Mouse (Mus musculus) brown adipose tissue, adult 24 weeks (tissue): ENCODE data around the gene Mrpl21. TPM values are rescaled to one million over a fixed set of nuclear protein-coding genes. Genes with fewer than 3 reads are reported as not detected.
A peak's percentile ranks its signal among the peaks of the same experiment; 100 is the strongest.

ENCODE experiments used
- H3K27ac ChIP-seq: fragments of 200-500 bp; replicated peaks from 2 replicates; pipeline ENCODE4 v1.5.1; 2012; ENCODE audit warnings: low read depth, mild to moderate bottlenecking, low read length
- H3K4me1 ChIP-seq: fragments of 200-500 bp; 2 replicates; pipeline ENCODE4 v1.6.1; 2012; ENCODE audit warnings: low read length, mixed read lengths; ENCODE audit not compliant: control insufficient read depth, insufficient read depth, insufficient read length
- H3K4me3 ChIP-seq: fragments of 200-500 bp; 2 replicates; pipeline ENCODE4 v1.5.1; 2012; ENCODE audit warnings: low read depth, mild to moderate bottlenecking, low read length, moderate library complexity; ENCODE audit not compliant: insufficient read depth
- polyA plus RNA-seq: library from polyadenylated mRNA; stranded (reverse); fragments of >200 nt; gene quantifications from 2 replicates; pipeline ENCODE4 v1.2.4, GENCODE M21; 2012; ENCODE audit not compliant: missing spikeins, insufficient read depth, insufficient read length

Mrpl21 gene
- 104 and 108 TPM in 2 replicates for polyA plus RNA-seq

GRCm38 (mm10) chr19:3282572-3283467 is at the start of gene Mrpl21, which contains the start of gene Ighmbp2:
Mrpl21 (plus strand) TSS chr19:3282901.
Ighmbp2 (minus strand) TSS chr19:3283017.
- Histone ChIP-seq H3K27ac (peak within 1 kb of the TSS; percentile 20; the same call in 1 of the 2 replicates), H3K4me1 (peaks cover 3% of the 10 kb centered on the region), H3K4me3 (peak within 1 kb of the TSS; percentile 75)

- Histone ChIP-seq H3K4me3 (no peak overlapping the region), H3K4me1 (no peaks in the 10 kb centered on the region), H3K27ac (no peak overlapping the region)
These were observed 22.7 kb upstream of the Mrpl21 start for GRCm38 (mm10) chr19:3260016-3260415.

- Histone ChIP-seq H3K27ac (no peak overlapping the region), H3K4me3 (no peak overlapping the region), H3K4me1 (no peaks in the 10 kb centered on the region)
These were observed 22.1 kb upstream of the Mrpl21 start for GRCm38 (mm10) chr19:3260591-3260990.

- no peaks in the 10 kb centered on the region for H3K4me1 ChIP-seq
- no peak overlapping the region for H3K27ac ChIP-seq
- no peak overlapping the region for H3K4me3 ChIP-seq
These were observed 21.4 kb upstream of the Mrpl21 start for GRCm38 (mm10) chr19:3261336-3261735.

GRCm38 (mm10) chr19:3261764-3262525 is 20.8 kb upstream of the Mrpl21 start:
- H3K4me3 ChIP-seq, result no peak overlapping the region
- no peaks in the 10 kb centered on the region for H3K4me1 ChIP-seq
- H3K27ac ChIP-seq, result no peak overlapping the region

GRCm38 (mm10) chr19:3264348-3264747 is 18.4 kb upstream of the Mrpl21 start:
- no peak overlapping the region for H3K4me3 ChIP-seq
- no peak overlapping the region for H3K27ac ChIP-seq
- no peaks in the 10 kb centered on the region for H3K4me1 ChIP-seq

- Histone ChIP-seq H3K4me1 (no peaks in the 10 kb centered on the region), H3K27ac (no peak overlapping the region), H3K4me3 (no peak overlapping the region)
These were observed 17.5 kb upstream of the Mrpl21 start for GRCm38 (mm10) chr19:3265180-3265579.

- Histone ChIP-seq H3K4me3 (no peak overlapping the region), H3K4me1 (no peaks in the 10 kb centered on the region), H3K27ac (no peak overlapping the region)
These were observed 16.6 kb upstream of the Mrpl21 start for GRCm38 (mm10) chr19:3266136-3266535.

- Histone ChIP-seq H3K4me1 (no peaks in the 10 kb centered on the region), H3K4me3 (no peak overlapping the region), H3K27ac (no peak overlapping the region)
These were observed 16.0 kb upstream of the Mrpl21 start for GRCm38 (mm10) chr19:3266676-3267075.

- Histone ChIP-seq H3K4me1 (no peaks in the 10 kb centered on the region), H3K27ac (no peak overlapping the region)
These were observed 15.4 kb upstream of the Mrpl21 start for GRCm38 (mm10) chr19:3267340-3267739.

GRCm38 (mm10) chr19:3268218-3268980 is 14.3 kb upstream of the Mrpl21 start:
- H3K4me3 ChIP-seq, result no peak overlapping the region
- no peak overlapping the region for H3K27ac ChIP-seq
- no peaks in the 10 kb centered on the region for H3K4me1 ChIP-seq

More at GRCm38 (mm10) chr19:3267340-3267739, 15.4 kb upstream of the Mrpl21 start:
- H3K4me3 ChIP-seq, result no peak overlapping the region

- no peak overlapping the region for H3K4me3 ChIP-seq
- H3K27ac ChIP-seq, result no peak overlapping the region
- no peaks in the 10 kb centered on the region for H3K4me1 ChIP-seq
These were observed 13.4 kb upstream of the Mrpl21 start for GRCm38 (mm10) chr19:3269279-3269678.

- no peak overlapping the region for H3K27ac ChIP-seq
- no peak overlapping the region for H3K4me3 ChIP-seq
- H3K4me1 ChIP-seq, result no peaks in the 10 kb centered on the region
These were observed 12.9 kb upstream of the Mrpl21 start for GRCm38 (mm10) chr19:3269803-3270202.

- H3K4me3 ChIP-seq, result no peak overlapping the region
- H3K27ac ChIP-seq, result no peak overlapping the region
- no peaks in the 10 kb centered on the region for H3K4me1 ChIP-seq
These were observed 11.3 kb upstream of the Mrpl21 start for GRCm38 (mm10) chr19:3271366-3271765.

- Histone ChIP-seq H3K4me3 (no peak overlapping the region), H3K4me1 (no peaks in the 10 kb centered on the region), H3K27ac (no peak overlapping the region)
These were observed 9.4 kb upstream of the Mrpl21 start for GRCm38 (mm10) chr19:3273331-3273730.
